Mouse (Mus musculus): Measurements from ENCODE around the gene Prr11.

- TF ChIP-seq CTCF (IDR thresholded peaks at IDR 0.05; ENCODE audit: borderline replicate concordance, insufficient read depth, low read length) (no peak), POLR2A (IDR thresholded peaks at IDR 0.05; ENCODE audit: low read depth, low read length) (no peak)
Observed at GRCm38 (mm10) chr11:87087142-87087541, 21.4 kb downstream of the Prr11 start.
